Mouse (Mus musculus) G1E (cell line): ENCODE measurements at regions not wholly inside any gene's neighbourhood (a gene's known extent, or its start where the extent isn't known, plus 50 kb on each side); places are given as distances from the start of the nearest gene placed in this dataset.

Source experiments
- ATAC-seq: 2 replicates; pipeline ENCODE4 v1.8.0; 2016; ENCODE audit warnings: mild to moderate bottlenecking; ENCODE audit not compliant: insufficient number of reproducible peaks, poor library complexity, low FRiP score, severe bottlenecking; ENCODE audit errors: extremely low read depth
- DNase-seq: peaks from one replicate; pipeline ENCODE4 v3.0.0; 2012; ENCODE audit warnings: low spot score
- H3K27me3 ChIP-seq: 2 replicates; pipeline ENCODE4 v1.6.1; 2012; ENCODE audit warnings: mild to moderate bottlenecking, low read length, inconsistent platforms; ENCODE audit not compliant: insufficient read depth
- H3K36me3 ChIP-seq: replicated peaks from 2 replicates; pipeline ENCODE3; 2012; ENCODE audit warnings: mild to moderate bottlenecking, inconsistent platforms
- H3K4me1 ChIP-seq: 2 replicates; pipeline ENCODE4 v1.6.1; 2012; ENCODE audit warnings: low read depth, low read length, inconsistent platforms, mixed read lengths; ENCODE audit not compliant: insufficient read depth
- H3K4me3 ChIP-seq: 2 replicates; pipeline ENCODE4 v1.5.1; 2012; ENCODE audit warnings: low read depth, mild to moderate bottlenecking, inconsistent platforms, low read length, moderate library complexity, mixed read lengths
- H3K9me3 ChIP-seq: replicated peaks from 2 replicates; pipeline ENCODE4 v1.6.1; 2012; ENCODE audit warnings: inconsistent platforms
- CTCF ChIP-seq: IDR thresholded peaks from 2 replicates; pipeline ENCODE4 v1.5.1; 2012; ENCODE audit warnings: low read depth, low read length, inconsistent platforms, mixed read lengths
- GATA1 ChIP-seq: IDR thresholded peaks from 2 replicates; pipeline ENCODE4 v1.6.1; 2012; ENCODE audit warnings: borderline replicate concordance, low read length, inconsistent platforms, mixed read lengths
- GATA2 ChIP-seq: IDR thresholded peaks from 2 replicates; pipeline ENCODE4 v1.6.1; 2012; ENCODE audit warnings: low read depth, low read length, inconsistent platforms, borderline replicate concordance
- POLR2AphosphoS5 ChIP-seq: IDR thresholded peaks from 2 replicates; pipeline ENCODE4 v1.6.1; 2012; ENCODE audit warnings: low read depth, low read length, inconsistent platforms; ENCODE audit not compliant: insufficient replicate concordance
- TAL1 ChIP-seq: conservative IDR thresholded peaks from 2 replicates; pipeline ENCODE4 v1.6.1; 2012; ENCODE audit warnings: low read depth, low read length, inconsistent platforms, mixed read lengths

GRCm38 (mm10) chr2:166233246-166233645 lies 77.8 kb upstream of the Sulf2 start:
- H3K36me3 ChIP-seq = no peaks in the 10 kb centered on the region
- peaks cover 91% of the 10 kb centered on the region for H3K9me3 ChIP-seq
- H3K27me3 ChIP-seq = no peaks in the 10 kb centered on the region
- H3K4me1 ChIP-seq = no peaks in the 10 kb centered on the region
- TF ChIP-seq GATA1 = no peak
- TF ChIP-seq GATA2 = no peak
- TF ChIP-seq CTCF = no peak
- no peak for TF ChIP-seq POLR2AphosphoS5
- DNase-seq = no peak
- no peak for ATAC-seq
- no peak overlapping the region for H3K4me3 ChIP-seq

GRCm38 (mm10) chr2:166232376-166232775 lies 76.9 kb upstream of the Sulf2 start:
- H3K4me1 ChIP-seq = no peaks in the 10 kb centered on the region
- no peak for TF ChIP-seq TAL1
- no peak for TF ChIP-seq GATA2
- no peak for TF ChIP-seq POLR2AphosphoS5
- no peak for TF ChIP-seq GATA1
- no peak for TF ChIP-seq CTCF
- no peak for ATAC-seq
- H3K9me3 ChIP-seq = peaks cover 88% of the 10 kb centered on the region
- DNase-seq = no peak
- no peaks in the 10 kb centered on the region; the same call in 1 of the 2 replicates for H3K27me3 ChIP-seq
- no peaks in the 10 kb centered on the region for H3K36me3 ChIP-seq
- H3K4me3 ChIP-seq = no peak overlapping the region

GRCm38 (mm10) chr2:166230617-166231016 lies 75.2 kb upstream of the Sulf2 start:
- no peak for DNase-seq
- no peaks in the 10 kb centered on the region for H3K4me1 ChIP-seq
- no peak for TF ChIP-seq TAL1
- no peak for TF ChIP-seq CTCF
- no peak for TF ChIP-seq POLR2AphosphoS5
- TF ChIP-seq GATA1 = no peak
- TF ChIP-seq GATA2 = no peak
- H3K9me3 ChIP-seq = peaks cover 90% of the 10 kb centered on the region
- H3K4me3 ChIP-seq = no peak overlapping the region
- H3K36me3 ChIP-seq = no peaks in the 10 kb centered on the region
- no peak for ATAC-seq
- H3K27me3 ChIP-seq = no peaks in the 10 kb centered on the region; the same call in 1 of the 2 replicates

GRCm38 (mm10) chr2:166228356-166228755 lies 72.9 kb upstream of the Sulf2 start:
- Histone ChIP-seq H3K36me3 (no peaks in the 10 kb centered on the region), H3K9me3 (peaks cover 91% of the 10 kb centered on the region), H3K4me1 (no peaks in the 10 kb centered on the region), H3K27me3 (no peaks in the 10 kb centered on the region; the same call in 1 of the 2 replicates), H3K4me3 (no peak overlapping the region)
- DNase-seq (no peak), ATAC-seq (no peak)
- no peak for TF ChIP-seq GATA2
- no peak for TF ChIP-seq TAL1
- TF ChIP-seq CTCF = no peak
- no peak for TF ChIP-seq POLR2AphosphoS5

- Histone ChIP-seq H3K4me3 (no peak overlapping the region), H3K27me3 (no peaks in the 10 kb centered on the region; the same call in 1 of the 2 replicates), H3K4me1 (no peaks in the 10 kb centered on the region), H3K9me3 (peaks cover 89% of the 10 kb centered on the region), H3K36me3 (no peaks in the 10 kb centered on the region)
- ATAC-seq = no peak
- no peak for DNase-seq
- TF ChIP-seq POLR2AphosphoS5 = no peak
Observed at GRCm38 (mm10) chr2:166227496-166227895, 72.0 kb upstream of the Sulf2 start.

- ATAC-seq (no peak), DNase-seq (no peak)
- no peak for TF ChIP-seq POLR2AphosphoS5
- TF ChIP-seq GATA1 = no peak
- TF ChIP-seq TAL1 = no peak
- TF ChIP-seq CTCF = no peak
- TF ChIP-seq GATA2 = no peak
- Histone ChIP-seq H3K36me3 (no peaks in the 10 kb centered on the region), H3K4me3 (no peak overlapping the region), H3K27me3 (no peaks in the 10 kb centered on the region; the same call in 1 of the 2 replicates), H3K9me3 (peaks cover 87% of the 10 kb centered on the region), H3K4me1 (no peaks in the 10 kb centered on the region)
Observed at GRCm38 (mm10) chr2:166226929-166227328, 71.5 kb upstream of the Sulf2 start.

GRCm38 (mm10) chr2:166226331-166226730 lies 70.9 kb upstream of the Sulf2 start:
- TF ChIP-seq GATA2 = no peak
- TF ChIP-seq CTCF = no peak
- TF ChIP-seq TAL1 = no peak
- TF ChIP-seq GATA1 = no peak
- no peak for TF ChIP-seq POLR2AphosphoS5
- no peak for ATAC-seq
- no peak for DNase-seq
- no peaks in the 10 kb centered on the region; the same call in 1 of the 2 replicates for H3K27me3 ChIP-seq
- H3K9me3 ChIP-seq = peaks cover 84% of the 10 kb centered on the region
- H3K4me1 ChIP-seq = no peaks in the 10 kb centered on the region
- no peak overlapping the region for H3K4me3 ChIP-seq
- no peaks in the 10 kb centered on the region for H3K36me3 ChIP-seq
